Mouse (Mus musculus): ENCODE measurements around the gene Xirp2. TPM values are rescaled to one million over a fixed set of nuclear protein-coding genes. Genes with fewer than 3 reads are reported as not detected.
"Not testable (repeated sequence)": the region's sequence is repeated elsewhere in the genome, so short reads cannot be mapped to it uniquely, and the experiment has no call there.

Gene Xirp2
- polyA plus RNA-seq, 1 experiment from 2014 or later, result not detected

DNA sequence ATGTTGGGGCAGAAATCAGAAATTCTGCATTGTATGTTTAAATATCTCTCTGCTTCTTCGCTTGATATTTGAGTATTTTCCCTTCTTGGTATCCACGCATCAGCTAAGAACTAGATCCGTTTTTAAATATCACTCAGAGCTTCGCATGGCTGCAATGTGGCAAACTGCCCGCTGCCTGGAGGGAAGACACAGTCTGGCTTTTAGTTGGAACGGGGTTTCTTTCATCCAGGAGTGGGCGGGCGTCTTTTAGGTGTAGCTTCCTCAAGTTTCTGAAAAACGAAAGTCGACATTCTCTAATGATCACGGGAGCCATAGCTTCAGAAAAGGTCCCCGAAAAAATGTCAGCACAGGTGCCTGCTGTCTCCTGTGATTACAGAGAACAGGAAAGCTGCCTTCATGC is 1.4 kb downstream of the Xirp2 start:
- WGBS (ENCODE audit: insufficient replicate concordance), result 67% methylated on average over 12 of the region's 12 CpGs
- Histone ChIP-seq H3K4me2 (ENCODE audit: low read depth, low read length) (no peak overlapping the region), H3K4me3 (ENCODE audit: low read depth, low read length) (no peak overlapping the region), H3K27ac (ENCODE audit: low read depth) (no peak overlapping the region), H3K27me3 (ENCODE audit: insufficient read depth, low read length) (no peaks in the 10 kb centered on the region), H3K4me1 (ENCODE audit: insufficient read depth) (no peaks in the 10 kb centered on the region), H3K36me3 (replicated peaks; ENCODE audit: insufficient read depth, low read length) (no peaks in the 10 kb centered on the region), H3K9ac (replicated peaks) (no peak overlapping the region), H3K9me3 (ENCODE audit: low read length) (no peaks in the 10 kb centered on the region)
- TF ChIP-seq CTCF (IDR thresholded peaks at IDR 0.05; ENCODE audit: low read depth) (no peak), EP300 (IDR thresholded peaks at IDR 0.05; ENCODE audit: low read depth) (no peak)
- ATAC-seq, result no peak
- DNase-seq, result no peak

DNA sequence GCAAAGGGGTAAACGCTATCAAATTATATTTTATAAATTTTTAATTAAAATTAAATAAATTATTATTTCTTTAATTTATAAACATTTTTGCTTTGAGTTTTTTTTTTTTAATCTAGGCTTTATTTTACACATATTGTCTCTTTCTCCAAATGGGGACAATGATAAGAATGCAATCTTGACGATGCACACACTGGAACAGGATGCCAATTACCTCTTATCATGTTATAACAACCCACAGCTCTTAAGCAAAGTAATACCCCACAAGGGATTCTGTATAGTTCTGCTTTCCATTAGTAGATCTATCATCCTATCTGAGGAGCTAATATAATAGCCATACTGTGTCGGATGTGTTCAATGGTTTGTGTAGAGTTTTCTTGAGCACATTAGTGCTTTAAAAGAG is 15.1 kb downstream of the Xirp2 start:
- Histone ChIP-seq H3K36me3 (replicated peaks; ENCODE audit: insufficient read depth, low read length) (no peaks in the 10 kb centered on the region), H3K27me3 (ENCODE audit: insufficient read depth, low read length) (no peaks in the 10 kb centered on the region), H3K9me3 (ENCODE audit: low read length) (no peaks in the 10 kb centered on the region), H3K4me2 (ENCODE audit: low read depth, low read length) (no peak overlapping the region), H3K4me1 (ENCODE audit: insufficient read depth) (no peaks in the 10 kb centered on the region), H3K27ac (ENCODE audit: low read depth) (no peak overlapping the region), H3K4me3 (ENCODE audit: low read depth, low read length) (no peak overlapping the region), H3K9ac (replicated peaks) (no peak overlapping the region)
- TF ChIP-seq EP300 (IDR thresholded peaks at IDR 0.05; ENCODE audit: low read depth) (no peak), CTCF (IDR thresholded peaks at IDR 0.05; ENCODE audit: low read depth) (no peak)
- 63% methylated on average over 3 of the region's 3 CpGs for WGBS (ENCODE audit: insufficient replicate concordance)
- DNase-seq (no peak), ATAC-seq (no peak)

DNA sequence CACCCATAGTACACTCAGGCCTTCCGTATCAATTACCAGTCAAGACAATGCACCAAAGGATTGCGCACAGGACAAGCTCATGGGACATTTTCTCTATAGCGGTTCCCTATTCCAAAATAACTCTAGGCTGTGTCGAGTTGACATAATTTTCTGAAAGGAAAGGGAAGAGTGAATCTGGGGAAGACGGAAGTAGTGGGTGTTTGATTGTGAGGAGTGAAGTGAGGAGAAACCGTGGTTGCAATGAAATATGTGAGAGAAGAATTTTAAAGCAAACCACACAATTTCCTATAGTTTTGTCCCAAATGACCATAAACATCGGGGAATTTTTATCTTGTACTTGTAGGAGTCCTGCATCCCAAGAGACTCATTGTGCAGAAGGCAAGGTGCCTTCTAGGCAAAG is 21.2 kb downstream of the Xirp2 start:
- H3K4me1 ChIP-seq (ENCODE audit: insufficient read depth), result no peaks in the 10 kb centered on the region
- no peaks in the 10 kb centered on the region for H3K27me3 ChIP-seq (ENCODE audit: insufficient read depth, low read length)
- no peak for TF ChIP-seq EP300 (IDR thresholded peaks at IDR 0.05; ENCODE audit: low read depth)
- TF ChIP-seq CTCF (IDR thresholded peaks at IDR 0.05; ENCODE audit: low read depth), result no peak
- H3K9me3 ChIP-seq (ENCODE audit: low read length), result no peaks in the 10 kb centered on the region
- ATAC-seq (no peak), DNase-seq (no peak)
- H3K36me3 ChIP-seq (replicated peaks; ENCODE audit: insufficient read depth, low read length), result no peaks in the 10 kb centered on the region
- H3K27ac ChIP-seq (ENCODE audit: low read depth), result no peak overlapping the region
- H3K9ac ChIP-seq (replicated peaks), result no peak overlapping the region
- no peak overlapping the region for H3K4me3 ChIP-seq (ENCODE audit: low read depth, low read length)
- WGBS (ENCODE audit: insufficient replicate concordance), result 74% methylated on average over 7 of the region's 7 CpGs
- H3K4me2 ChIP-seq (ENCODE audit: low read depth, low read length), result no peak overlapping the region

DNA sequence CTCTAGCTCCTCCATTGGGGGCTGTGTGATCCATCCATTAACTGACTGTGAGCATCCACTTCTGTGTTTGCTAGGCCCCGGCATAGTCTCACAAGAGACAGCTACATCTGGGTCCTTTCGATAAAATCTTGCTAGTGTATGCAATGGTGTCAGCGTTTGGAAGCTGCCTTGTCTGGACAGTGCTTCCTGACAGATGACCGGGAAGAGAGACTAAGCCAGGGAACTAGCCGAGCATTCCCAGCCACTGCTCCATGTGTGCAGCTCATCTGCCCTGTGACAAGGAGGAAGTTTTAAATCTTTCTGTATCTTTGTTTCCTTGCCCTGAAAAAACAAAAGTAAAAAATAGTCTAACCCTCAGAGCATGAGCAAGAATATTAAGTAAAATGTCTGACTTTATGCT is 24.2 kb downstream of the Xirp2 start:
- not testable (repeated sequence) for H3K4me2 ChIP-seq (ENCODE audit: low read depth, low read length); H3K4me3 ChIP-seq (ENCODE audit: low read depth, low read length); DNase-seq; ATAC-seq; H3K4me1 ChIP-seq (ENCODE audit: insufficient read depth); H3K9ac ChIP-seq (replicated peaks); H3K9me3 ChIP-seq (ENCODE audit: low read length); H3K36me3 ChIP-seq (replicated peaks; ENCODE audit: insufficient read depth, low read length); H3K27ac ChIP-seq (ENCODE audit: low read depth); H3K27me3 ChIP-seq (ENCODE audit: insufficient read depth, low read length)
- 64% methylated on average over 5 of the region's 5 CpGs for WGBS (ENCODE audit: insufficient replicate concordance)

DNA sequence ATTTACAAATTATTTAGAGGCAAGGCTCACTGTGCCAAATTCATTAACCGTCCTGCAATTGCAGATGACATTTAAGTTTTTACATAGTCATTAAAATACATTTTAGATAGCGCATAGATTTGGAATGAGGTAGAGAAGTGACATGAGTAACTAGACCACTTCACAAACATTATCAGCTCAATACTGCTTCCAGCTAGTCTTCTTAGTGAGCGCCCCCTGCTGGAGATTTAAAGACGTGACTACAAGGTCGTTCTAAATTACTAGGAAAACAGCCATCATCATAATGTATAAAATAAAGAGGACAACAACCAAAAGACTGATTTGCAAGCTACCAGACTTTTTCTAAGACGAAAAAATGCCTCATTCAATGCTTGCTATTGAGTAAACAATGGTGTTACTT is 32.0 kb downstream of the Xirp2 start:
- no peaks in the 10 kb centered on the region for H3K36me3 ChIP-seq (replicated peaks; ENCODE audit: insufficient read depth, low read length)
- TF ChIP-seq EP300 (IDR thresholded peaks at IDR 0.05; ENCODE audit: low read depth) (no peak), CTCF (IDR thresholded peaks at IDR 0.05; ENCODE audit: low read depth) (peak; percentile 64)
- H3K27me3 ChIP-seq (ENCODE audit: insufficient read depth, low read length), result no peaks in the 10 kb centered on the region
- H3K4me1 ChIP-seq (ENCODE audit: insufficient read depth), result no peaks in the 10 kb centered on the region
- 14% methylated on average over 6 of the region's 6 CpGs for WGBS (ENCODE audit: insufficient replicate concordance)
- ATAC-seq (no peak), DNase-seq (peak; percentile 29)
- no peak overlapping the region for H3K27ac ChIP-seq (ENCODE audit: low read depth)
- H3K4me3 ChIP-seq (ENCODE audit: low read depth, low read length), result no peak overlapping the region
- H3K9me3 ChIP-seq (ENCODE audit: low read length), result no peaks in the 10 kb centered on the region
- H3K4me2 ChIP-seq (ENCODE audit: low read depth, low read length), result no peak overlapping the region
- H3K9ac ChIP-seq (replicated peaks), result no peak overlapping the region

DNA sequence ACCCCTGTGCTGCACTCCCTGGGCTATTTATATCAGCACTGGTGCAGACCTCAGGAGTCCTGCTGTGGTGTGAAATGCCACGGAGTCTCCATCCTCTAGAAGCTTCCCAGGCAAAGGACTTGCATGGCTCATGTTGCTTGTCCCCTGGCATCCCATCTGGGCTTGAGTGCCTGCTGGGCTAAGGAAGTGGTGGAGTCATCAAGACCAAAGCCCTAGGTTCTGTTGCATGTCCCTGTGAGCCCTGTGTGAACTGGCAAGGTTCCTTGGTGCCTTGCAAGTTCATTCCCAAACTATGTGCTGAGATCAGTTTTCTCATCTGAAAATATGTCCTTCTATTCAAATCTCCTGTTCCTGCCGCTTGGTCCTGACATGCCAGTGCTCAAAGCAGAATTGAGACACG is 35.2 kb downstream of the Xirp2 start:
- Histone ChIP-seq H3K36me3 (replicated peaks; ENCODE audit: insufficient read depth, low read length) (no peaks in the 10 kb centered on the region), H3K27ac (ENCODE audit: low read depth) (no peak overlapping the region), H3K4me3 (ENCODE audit: low read depth, low read length) (no peak overlapping the region), H3K9me3 (ENCODE audit: low read length) (no peaks in the 10 kb centered on the region), H3K27me3 (ENCODE audit: insufficient read depth, low read length) (no peaks in the 10 kb centered on the region), H3K4me2 (ENCODE audit: low read depth, low read length) (no peak overlapping the region), H3K9ac (replicated peaks) (no peak overlapping the region), H3K4me1 (ENCODE audit: insufficient read depth) (no peaks in the 10 kb centered on the region)
- ATAC-seq (no peak), DNase-seq (no peak)
- WGBS (ENCODE audit: insufficient replicate concordance), result 53% methylated on average over 3 of the region's 3 CpGs
- TF ChIP-seq EP300 (IDR thresholded peaks at IDR 0.05; ENCODE audit: low read depth) (no peak), CTCF (IDR thresholded peaks at IDR 0.05; ENCODE audit: low read depth) (no peak)

DNA sequence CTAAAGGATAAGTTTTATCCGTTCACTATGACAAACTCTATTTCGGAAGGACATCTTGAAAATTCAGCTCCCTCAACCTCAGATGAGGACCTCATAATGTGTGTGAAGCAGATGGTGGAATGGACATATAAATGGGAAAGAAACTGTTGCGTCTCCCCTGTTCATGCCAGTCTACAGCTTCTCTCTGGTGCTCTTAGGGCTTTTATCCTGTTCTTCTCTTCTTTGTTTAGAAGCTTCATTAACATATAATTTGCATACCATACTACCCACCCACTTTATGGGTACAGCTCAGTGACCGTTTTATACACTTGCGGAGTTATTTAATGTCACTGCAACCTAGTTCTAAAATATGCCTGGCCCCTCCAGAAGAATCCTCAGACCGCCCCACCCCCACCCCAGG is 40.9 kb downstream of the Xirp2 start:
- TF ChIP-seq EP300 (IDR thresholded peaks at IDR 0.05; ENCODE audit: low read depth), result no peak
- no peak for TF ChIP-seq CTCF (IDR thresholded peaks at IDR 0.05; ENCODE audit: low read depth)
- H3K27me3 ChIP-seq (ENCODE audit: insufficient read depth, low read length), result no peaks in the 10 kb centered on the region
- H3K9me3 ChIP-seq (ENCODE audit: low read length), result no peaks in the 10 kb centered on the region
- no peaks in the 10 kb centered on the region for H3K4me1 ChIP-seq (ENCODE audit: insufficient read depth)
- no peak for DNase-seq
- no peak for ATAC-seq
- H3K9ac ChIP-seq (replicated peaks), result no peak overlapping the region
- WGBS (ENCODE audit: insufficient replicate concordance), result 77% methylated on average over 6 of the region's 6 CpGs
- no peaks in the 10 kb centered on the region for H3K36me3 ChIP-seq (replicated peaks; ENCODE audit: insufficient read depth, low read length)
- no peak overlapping the region for H3K4me2 ChIP-seq (ENCODE audit: low read depth, low read length)
- H3K27ac ChIP-seq (ENCODE audit: low read depth), result no peak overlapping the region
- no peak overlapping the region for H3K4me3 ChIP-seq (ENCODE audit: low read depth, low read length)

Measured in liver, postnatal 0 days (tissue).